Mouse (Mus musculus) central nervous system, embryonic 18 days (tissue): ENCODE data around the gene Slc17a4. TPM values are rescaled to one million over a fixed set of nuclear protein-coding genes. Genes with fewer than 3 reads are reported as not detected.

Source experiments
- polyA plus RNA-seq: library from polyadenylated mRNA; depleted of rRNA; stranded (reverse); fragments of >200 nt; gene quantifications from 2 replicates; pipeline ENCODE4 v1.2.3, GENCODE M21; 2012; rRNA removed

Slc17a4 gene
- not detected in 2 replicates for polyA plus RNA-seq

DNA sequence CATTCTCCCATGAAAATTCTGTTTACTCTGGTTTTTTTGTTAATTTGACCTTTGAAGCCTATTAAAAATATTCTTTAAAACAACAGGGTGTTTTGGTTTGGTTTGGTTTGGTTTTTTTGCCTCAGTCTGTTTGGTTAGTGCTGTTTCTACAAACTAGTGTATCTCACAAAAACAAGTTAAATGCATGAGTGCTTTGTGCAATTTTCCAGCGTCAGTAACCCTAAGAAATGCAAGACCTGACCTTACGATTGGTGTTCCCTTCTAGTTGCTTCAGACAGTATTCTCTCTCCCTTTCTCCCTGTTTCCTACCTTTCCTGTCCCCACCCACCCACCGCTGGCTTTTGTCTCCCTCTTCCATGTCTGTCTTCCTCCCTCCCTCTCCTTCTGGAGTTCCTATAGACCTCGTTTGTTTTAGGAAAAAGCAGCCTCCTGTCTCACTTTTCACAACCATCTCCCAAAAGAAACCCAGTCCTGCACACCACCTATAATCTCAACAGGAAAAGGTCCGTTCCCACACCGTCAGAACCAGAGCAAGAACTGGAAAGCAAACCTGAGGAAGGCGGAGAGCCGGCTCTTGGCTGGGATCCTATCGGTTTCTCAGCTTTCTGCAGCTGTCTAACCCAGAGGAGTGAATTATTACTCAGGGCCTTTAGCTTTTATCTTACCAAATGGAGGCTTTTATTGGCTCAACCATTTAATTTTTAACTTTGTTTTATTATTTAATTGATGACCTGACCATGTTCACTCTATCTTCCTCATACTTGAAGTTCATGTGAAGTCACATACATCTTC lies at the start of gene Slc17a4:
Slc17a4 (minus strand) TSS at position 634 of the 792 bp plus-strand sequence.

DNA sequence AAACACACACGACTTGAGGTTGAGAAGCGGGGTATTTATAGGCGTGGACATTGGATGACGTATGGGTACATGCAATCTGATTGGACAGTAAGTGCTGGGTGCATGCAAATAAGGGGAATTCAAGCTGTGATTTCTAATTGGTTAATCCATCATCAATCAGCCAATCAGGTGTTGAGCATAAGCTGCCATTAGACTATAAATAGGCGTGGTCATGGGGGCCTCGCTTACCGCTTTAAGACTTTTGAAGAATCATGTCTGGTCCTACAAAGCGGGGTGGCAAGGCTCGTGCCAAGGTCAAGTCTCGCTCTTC lies 19.4 kb upstream of the Slc17a4 start, which contains the start of gene Hist1h2aa:
Hist1h2aa (plus strand) TSS at position 252 of the 310 bp plus-strand sequence.

GRCm38 (mm10) chr13:23933421-23934210 lies 18.8 kb upstream of the Slc17a4 start, which contains the start of gene Hist1h2ba:
Gene Hist1h2ba, minus strand, starts transcription at chr13:23934156.

GRCm38 (mm10) chr13:23867405-23867804 lies 47.4 kb downstream of the Slc17a4 start, which contains the start of gene Slc17a1:
Gene Slc17a1, plus strand, starts transcription at chr13:23867750.

Other genes with a start within 250 kb of the Slc17a4 start
- 0.62 and 0.67 TPM in 2 replicates for gene Hist1h2ac, start 231.1 kb downstream of the Slc17a4 start, polyA plus RNA-seq
- gene Hist1h2bc, start 230.8 kb downstream of the Slc17a4 start, polyA plus RNA-seq = 32.4 and 40.3 TPM in 2 replicates
- gene Hist1h1t, start 219.2 kb downstream of the Slc17a4 start, polyA plus RNA-seq = not detected in 2 replicates
- gene Hist1h4c, start 216.6 kb downstream of the Slc17a4 start, polyA plus RNA-seq = 2.6 and 3.4 TPM in 2 replicates
- gene Hfe, start 204.2 kb downstream of the Slc17a4 start, polyA plus RNA-seq = 1.5 and 2.0 TPM in 2 replicates
- 12.8 and 15.6 TPM in 2 replicates for gene Hist1h1c, start 176.2 kb downstream of the Slc17a4 start, polyA plus RNA-seq
- gene Hist1h3c, start 169.4 kb downstream of the Slc17a4 start, polyA plus RNA-seq = 3.9 and 4.1 TPM in 2 replicates
- 1.9 and 2.7 TPM in 2 replicates for gene Hist1h2bb, start 168.3 kb downstream of the Slc17a4 start, polyA plus RNA-seq
- gene Hist1h2ab, start 163.9 kb downstream of the Slc17a4 start, polyA plus RNA-seq = 6.3 and 6.8 TPM in 2 replicates
- 7.5 and 8.8 TPM in 2 replicates for gene Hist1h3b, start 162.7 kb downstream of the Slc17a4 start, polyA plus RNA-seq
- gene Hist1h4b, start 158.0 kb downstream of the Slc17a4 start, polyA plus RNA-seq = 4.9 and 7.8 TPM in 2 replicates
- 2.3 and 3.4 TPM in 2 replicates for gene Hist1h4a, start 153.8 kb downstream of the Slc17a4 start, polyA plus RNA-seq
- gene Hist1h3a, start 152.6 kb downstream of the Slc17a4 start, polyA plus RNA-seq = 5.1 and 5.4 TPM in 2 replicates
- gene Hist1h1a, start 151.3 kb downstream of the Slc17a4 start, polyA plus RNA-seq = 0.66 and 1.8 TPM in 2 replicates
- 0.04 TPM in 1 of 2 replicates, not detected in the other for gene Trim38, start 145.1 kb downstream of the Slc17a4 start, polyA plus RNA-seq
- 0.01 TPM in 1 of 2 replicates, not detected in the other for gene Slc17a2, start 108.0 kb downstream of the Slc17a4 start, polyA plus RNA-seq
- 0.01 and 0.05 TPM in 2 replicates for gene Slc17a3, start 75.6 kb downstream of the Slc17a4 start, polyA plus RNA-seq
- 0.03 TPM in 1 of 2 replicates, not detected in the other for gene Slc17a1, start 47.3 kb downstream of the Slc17a4 start, polyA plus RNA-seq
- gene Hist1h2ba, start 19.1 kb upstream of the Slc17a4 start, polyA plus RNA-seq = not detected in 2 replicates
- not detected in 2 replicates for gene Hist1h2aa, start 19.5 kb upstream of the Slc17a4 start, polyA plus RNA-seq
- 1.5 and 2.6 TPM in 2 replicates for gene Scgn, start 76.2 kb upstream of the Slc17a4 start, polyA plus RNA-seq